Mouse (Mus musculus): ENCODE results near the gene 1700057G04Rik. TPM values are rescaled to one million over a fixed set of nuclear protein-coding genes. Genes with fewer than 3 reads are reported as not detected.

Gene 1700057G04Rik
- polyA plus RNA-seq, 1 experiment from 2014 or later = not detected

DNA sequence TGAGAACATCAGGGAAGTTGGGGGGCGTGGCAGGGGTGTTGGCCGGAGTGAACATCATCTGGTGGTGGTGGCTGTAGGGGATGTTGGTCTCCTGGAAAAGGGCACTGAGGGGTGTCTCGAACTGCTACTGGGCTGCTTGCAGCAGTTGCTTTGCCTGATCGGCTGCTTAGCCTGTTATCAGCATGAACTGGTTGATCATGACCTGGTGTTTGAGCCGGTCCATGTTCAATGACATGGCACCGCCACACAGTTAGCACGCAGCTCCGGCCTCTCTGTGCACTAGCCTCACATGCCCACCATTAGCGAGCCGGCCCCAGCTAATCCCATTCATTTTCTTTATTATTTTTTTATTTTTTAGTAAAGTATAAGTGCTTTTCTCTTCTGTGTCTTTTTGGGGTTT, 25.7 kb downstream of the 1700057G04Rik start:
- WGBS = 97% methylated on average over 10 of the region's 10 CpGs
- Histone ChIP-seq H3K36me3 (replicated peaks; ENCODE audit: control insufficient read depth, insufficient read depth) (no peaks in the 10 kb centered on the region), H3K4me1 (replicated peaks; ENCODE audit: control insufficient read depth, insufficient read depth, low read length) (no peaks in the 10 kb centered on the region), H3K9me3 (ENCODE audit: control insufficient read depth, low read length) (no peaks in the 10 kb centered on the region), H3K27me3 (ENCODE audit: control insufficient read depth, insufficient read depth, low read length) (no peaks in the 10 kb centered on the region), H3K27ac (no peak overlapping the region), H3K4me2 (replicated peaks) (no peak overlapping the region), H3K9ac (no peak overlapping the region), H3K4me3 (replicated peaks; ENCODE audit: low read length) (no peak overlapping the region)
- ATAC-seq (ENCODE audit: low FRiP score) (no peak), DNase-seq (ENCODE audit: low spot score) (no peak)

DNA sequence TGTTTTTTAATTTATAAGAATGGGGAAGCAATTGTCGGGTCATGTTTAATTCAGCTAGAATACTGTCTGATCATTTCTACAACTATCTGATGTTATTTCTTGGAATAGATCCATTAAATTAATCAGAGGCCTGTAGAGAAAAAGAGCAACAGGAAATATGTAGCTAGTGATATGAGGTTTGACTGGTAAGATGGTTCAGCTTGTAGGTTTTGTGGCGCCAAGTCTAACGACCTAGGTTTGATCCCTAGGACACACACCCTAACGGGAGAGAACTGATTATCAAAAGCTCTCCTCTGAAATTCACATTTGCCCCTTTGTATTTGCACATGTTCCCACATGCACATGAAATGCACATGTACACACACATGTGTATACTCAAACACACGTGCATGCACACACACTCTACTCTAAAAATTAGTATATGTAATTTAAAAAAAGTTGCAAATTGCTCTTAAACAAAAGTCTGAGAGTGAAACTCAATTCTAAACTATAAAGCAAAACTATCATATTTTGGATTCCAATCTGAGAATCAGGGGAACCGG, 26.2 kb downstream of the 1700057G04Rik start:
- WGBS = 90% methylated on average over 6 of the region's 6 CpGs
- Histone ChIP-seq H3K27ac (no peak overlapping the region), H3K36me3 (replicated peaks; ENCODE audit: control insufficient read depth, insufficient read depth) (no peaks in the 10 kb centered on the region), H3K4me3 (replicated peaks; ENCODE audit: low read length) (no peak overlapping the region), H3K27me3 (ENCODE audit: control insufficient read depth, insufficient read depth, low read length) (no peaks in the 10 kb centered on the region), H3K4me1 (replicated peaks; ENCODE audit: control insufficient read depth, insufficient read depth, low read length) (no peaks in the 10 kb centered on the region), H3K4me2 (replicated peaks) (no peak overlapping the region), H3K9ac (no peak overlapping the region), H3K9me3 (ENCODE audit: control insufficient read depth, low read length) (no peaks in the 10 kb centered on the region)
- ATAC-seq (ENCODE audit: low FRiP score) (no peak), DNase-seq (ENCODE audit: low spot score) (no peak)

DNA sequence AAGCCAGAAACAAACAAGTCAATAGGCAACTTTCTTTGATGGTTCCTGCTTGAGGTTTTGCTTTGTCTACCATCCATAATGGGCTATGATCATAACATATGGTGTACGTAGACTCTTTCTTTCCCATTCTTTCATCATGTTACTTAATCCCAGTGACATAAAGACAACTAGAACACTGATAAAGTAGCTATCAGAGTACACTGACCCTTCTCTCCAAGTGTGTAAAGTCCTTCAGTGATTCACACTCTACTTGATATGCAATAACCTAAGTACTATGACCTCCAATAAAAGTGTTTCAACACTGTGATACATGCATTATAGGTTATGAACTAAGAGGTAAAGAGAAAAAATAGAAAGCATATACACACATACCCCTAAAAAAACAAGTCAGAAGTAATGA, 27.9 kb downstream of the 1700057G04Rik start:
- Histone ChIP-seq H3K9me3 (ENCODE audit: control insufficient read depth, low read length) (no peaks in the 10 kb centered on the region), H3K27me3 (ENCODE audit: control insufficient read depth, insufficient read depth, low read length) (no peaks in the 10 kb centered on the region), H3K4me2 (replicated peaks) (no peak overlapping the region), H3K36me3 (replicated peaks; ENCODE audit: control insufficient read depth, insufficient read depth) (no peaks in the 10 kb centered on the region), H3K27ac (no peak overlapping the region), H3K4me3 (replicated peaks; ENCODE audit: low read length) (no peak overlapping the region), H3K9ac (no peak overlapping the region), H3K4me1 (replicated peaks; ENCODE audit: control insufficient read depth, insufficient read depth, low read length) (no peaks in the 10 kb centered on the region)
- no peak for ATAC-seq (ENCODE audit: low FRiP score)
- WGBS = 97% methylated on average over 1 of the region's 1 CpGs
- no peak for DNase-seq (ENCODE audit: low spot score)

DNA sequence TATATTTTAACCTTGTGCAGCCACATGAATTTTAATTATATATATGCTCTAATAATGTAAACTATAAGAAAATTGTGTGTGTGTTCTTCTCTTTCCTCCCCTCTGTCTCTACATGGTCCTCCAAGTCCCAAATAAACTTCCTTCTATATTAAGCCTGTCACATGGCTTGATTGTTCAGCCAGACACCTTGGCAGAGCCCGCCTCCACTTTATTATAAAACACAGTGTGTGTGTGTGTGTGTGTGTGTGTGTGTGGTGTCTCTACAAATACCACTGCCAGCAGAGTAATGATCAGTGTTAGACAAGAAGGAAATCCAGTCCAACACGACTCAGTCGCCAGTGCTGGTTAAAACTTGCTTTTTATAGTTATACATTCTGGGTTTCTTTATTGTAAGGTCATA, 28.5 kb downstream of the 1700057G04Rik start:
- H3K9ac ChIP-seq = no peak overlapping the region
- no peak overlapping the region for H3K27ac ChIP-seq
- H3K27me3 ChIP-seq (ENCODE audit: control insufficient read depth, insufficient read depth, low read length) = no peaks in the 10 kb centered on the region
- 89% methylated on average over 3 of the region's 3 CpGs for WGBS
- no peaks in the 10 kb centered on the region for H3K9me3 ChIP-seq (ENCODE audit: control insufficient read depth, low read length)
- no peak overlapping the region for H3K4me2 ChIP-seq (replicated peaks)
- ATAC-seq (ENCODE audit: low FRiP score) (no peak), DNase-seq (ENCODE audit: low spot score) (no peak)
- H3K4me1 ChIP-seq (replicated peaks; ENCODE audit: control insufficient read depth, insufficient read depth, low read length) = no peaks in the 10 kb centered on the region
- H3K36me3 ChIP-seq (replicated peaks; ENCODE audit: control insufficient read depth, insufficient read depth) = no peaks in the 10 kb centered on the region
- H3K4me3 ChIP-seq (replicated peaks; ENCODE audit: low read length) = no peak overlapping the region

DNA sequence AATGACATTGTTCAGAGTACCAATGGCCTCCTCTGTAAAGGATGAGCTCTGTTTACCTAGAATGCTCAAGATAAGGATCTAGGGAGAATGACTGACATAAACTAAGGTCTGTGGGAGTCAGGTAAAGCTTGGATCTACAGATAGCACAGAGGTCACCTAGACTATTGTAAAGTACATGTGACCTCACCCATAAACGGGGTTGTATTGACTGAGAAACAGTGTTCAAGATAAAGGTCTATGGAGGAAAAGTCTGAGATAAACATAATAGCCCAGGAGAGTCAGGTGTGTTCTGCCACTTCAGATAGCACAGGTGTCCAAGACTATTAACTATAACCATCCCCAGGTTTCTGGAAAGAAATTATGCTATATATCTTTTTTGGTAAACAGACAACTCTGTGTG, 29.8 kb downstream of the 1700057G04Rik start:
- Histone ChIP-seq H3K27me3 (ENCODE audit: control insufficient read depth, insufficient read depth, low read length) (no peaks in the 10 kb centered on the region), H3K36me3 (replicated peaks; ENCODE audit: control insufficient read depth, insufficient read depth) (no peaks in the 10 kb centered on the region), H3K4me1 (replicated peaks; ENCODE audit: control insufficient read depth, insufficient read depth, low read length) (no peaks in the 10 kb centered on the region), H3K9ac (no peak overlapping the region), H3K27ac (no peak overlapping the region), H3K9me3 (ENCODE audit: control insufficient read depth, low read length) (no peaks in the 10 kb centered on the region), H3K4me3 (replicated peaks; ENCODE audit: low read length) (no peak overlapping the region), H3K4me2 (replicated peaks) (no peak overlapping the region)
- DNase-seq (ENCODE audit: low spot score) (no peak), ATAC-seq (ENCODE audit: low FRiP score) (no peak)
- WGBS = 86% methylated on average over 1 of the region's 1 CpGs

DNA sequence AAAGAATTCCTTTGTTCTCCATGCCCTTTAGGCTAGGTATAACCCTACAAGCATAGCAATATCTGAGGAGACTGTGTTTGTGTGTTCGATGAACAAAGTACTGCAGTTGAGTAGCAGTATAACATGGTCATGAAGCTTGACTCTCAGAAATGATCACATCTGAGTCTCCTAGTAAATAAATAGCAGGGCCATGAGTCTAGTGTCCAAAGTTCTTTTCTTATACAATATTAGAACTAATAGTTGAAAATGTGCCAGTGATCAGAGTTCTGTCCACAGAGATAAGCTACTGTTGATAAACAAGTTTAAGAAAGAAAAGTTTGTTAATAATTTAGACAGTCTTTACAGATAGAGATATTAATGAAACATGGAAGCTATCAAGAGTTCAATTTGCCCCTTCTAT, 42.7 kb downstream of the 1700057G04Rik start:
- Histone ChIP-seq H3K4me2 (replicated peaks) (no peak overlapping the region), H3K27me3 (ENCODE audit: control insufficient read depth, insufficient read depth, low read length) (no peaks in the 10 kb centered on the region), H3K4me3 (replicated peaks; ENCODE audit: low read length) (no peak overlapping the region), H3K9me3 (ENCODE audit: control insufficient read depth, low read length) (no peaks in the 10 kb centered on the region), H3K27ac (no peak overlapping the region), H3K9ac (no peak overlapping the region), H3K4me1 (replicated peaks; ENCODE audit: control insufficient read depth, insufficient read depth, low read length) (no peaks in the 10 kb centered on the region), H3K36me3 (replicated peaks; ENCODE audit: control insufficient read depth, insufficient read depth) (no peaks in the 10 kb centered on the region)
- ATAC-seq (ENCODE audit: low FRiP score) (no peak), DNase-seq (ENCODE audit: low spot score) (no peak)
- WGBS = 92% methylated on average over 1 of the region's 1 CpGs

DNA sequence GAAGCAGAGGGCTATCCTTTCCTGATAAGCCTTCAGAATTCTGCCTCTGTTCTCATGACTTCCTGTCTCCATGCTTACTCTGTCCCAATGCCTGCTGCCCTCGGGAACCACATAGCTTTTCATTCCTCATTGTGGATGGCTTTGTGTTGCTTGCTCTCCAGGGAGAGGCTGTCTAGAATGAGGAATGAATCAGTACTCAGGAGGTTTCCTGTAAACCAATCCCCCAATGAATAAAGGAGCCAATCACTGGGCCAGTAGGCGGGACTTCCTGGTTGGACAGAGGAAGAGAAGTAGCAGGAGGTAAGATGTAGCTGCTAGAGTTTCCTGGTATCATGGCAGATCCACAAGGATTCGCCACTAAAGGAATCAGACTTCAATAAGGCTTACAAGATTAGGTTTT, 44.1 kb downstream of the 1700057G04Rik start:
- 81% methylated on average over 3 of the region's 3 CpGs for WGBS
- no peak for ATAC-seq (ENCODE audit: low FRiP score)

DNA sequence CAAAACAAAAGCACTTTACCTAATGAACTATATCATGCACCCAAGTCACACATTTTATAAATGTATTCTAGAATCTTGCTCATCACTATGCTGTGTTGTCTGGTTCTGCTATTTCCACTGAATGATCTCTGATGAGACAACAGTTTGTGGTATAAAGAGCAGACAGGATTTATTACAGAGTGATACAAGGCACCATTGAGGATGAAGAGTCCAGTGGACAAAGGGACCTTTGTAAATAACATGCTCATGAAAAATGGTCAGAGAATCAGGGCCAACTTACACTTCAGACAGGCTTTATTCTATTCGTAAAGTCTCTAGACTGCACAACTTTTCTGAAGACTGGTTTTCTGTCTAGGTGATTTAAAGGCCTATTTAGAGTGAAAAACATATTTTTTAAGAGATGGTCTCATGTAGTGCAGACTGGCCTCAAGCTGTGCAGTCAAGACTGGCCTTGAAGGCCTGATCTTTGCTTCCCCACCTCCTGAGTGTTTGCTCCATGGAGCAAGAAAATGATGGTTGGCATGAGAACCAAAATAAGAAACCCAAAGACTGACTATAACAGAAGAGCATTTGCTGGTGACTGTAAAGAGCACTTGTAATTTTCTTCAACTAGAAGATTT, 51.6 kb downstream of the 1700057G04Rik start:
- Histone ChIP-seq H3K9ac (no peak overlapping the region), H3K4me3 (replicated peaks; ENCODE audit: low read length) (no peak overlapping the region), H3K4me2 (replicated peaks) (no peak overlapping the region), H3K36me3 (replicated peaks; ENCODE audit: control insufficient read depth, insufficient read depth) (no peaks in the 10 kb centered on the region), H3K4me1 (replicated peaks; ENCODE audit: control insufficient read depth, insufficient read depth, low read length) (no peaks in the 10 kb centered on the region), H3K9me3 (ENCODE audit: control insufficient read depth, low read length) (no peaks in the 10 kb centered on the region), H3K27ac (no peak overlapping the region), H3K27me3 (ENCODE audit: control insufficient read depth, insufficient read depth, low read length) (no peaks in the 10 kb centered on the region)
- ATAC-seq (ENCODE audit: low FRiP score) = no peak
- 54% methylated on average over 1 of the region's 1 CpGs for WGBS
- DNase-seq (ENCODE audit: low spot score) = no peak

More for the DNA sequence above, 44.1 kb downstream of the 1700057G04Rik start:
- Histone ChIP-seq H3K4me1 (replicated peaks; ENCODE audit: control insufficient read depth, insufficient read depth, low read length) (no peaks in the 10 kb centered on the region), H3K4me3 (replicated peaks; ENCODE audit: low read length) (no peak overlapping the region), H3K27me3 (ENCODE audit: control insufficient read depth, insufficient read depth, low read length) (no peaks in the 10 kb centered on the region), H3K27ac (no peak overlapping the region), H3K9me3 (ENCODE audit: control insufficient read depth, low read length) (no peaks in the 10 kb centered on the region), H3K4me2 (replicated peaks) (no peak overlapping the region), H3K36me3 (replicated peaks; ENCODE audit: control insufficient read depth, insufficient read depth) (no peaks in the 10 kb centered on the region), H3K9ac (no peak overlapping the region)
- DNase-seq (ENCODE audit: low spot score) = no peak

DNA sequence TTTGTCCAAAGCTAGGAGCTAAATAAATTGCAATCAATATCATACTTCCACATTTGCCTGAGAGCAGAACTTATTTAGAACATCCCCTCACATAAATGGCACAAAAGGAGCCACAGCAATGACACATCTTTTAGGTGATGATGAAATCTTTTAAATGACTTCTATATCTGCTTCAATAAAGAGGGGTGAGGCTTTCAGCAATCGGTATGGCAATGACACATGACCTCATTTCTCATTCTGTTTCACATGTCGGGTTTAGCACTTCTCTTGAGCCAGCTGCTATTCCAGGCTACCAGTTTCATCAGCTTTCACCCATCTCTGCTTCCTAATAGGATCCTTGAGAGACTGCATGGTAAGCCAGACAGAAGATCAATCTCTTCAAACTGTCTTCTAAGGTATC, 54.3 kb downstream of the 1700057G04Rik start:
- H3K36me3 ChIP-seq (replicated peaks; ENCODE audit: control insufficient read depth, insufficient read depth) = no peaks in the 10 kb centered on the region
- no peak for ATAC-seq (ENCODE audit: low FRiP score)
- no peaks in the 10 kb centered on the region for H3K27me3 ChIP-seq (ENCODE audit: control insufficient read depth, insufficient read depth, low read length)
- 77% methylated on average over 2 of the region's 2 CpGs for WGBS
- H3K9ac ChIP-seq = no peak overlapping the region
- H3K4me1 ChIP-seq (replicated peaks; ENCODE audit: control insufficient read depth, insufficient read depth, low read length) = no peaks in the 10 kb centered on the region
- no peak for DNase-seq (ENCODE audit: low spot score)
- H3K9me3 ChIP-seq (ENCODE audit: control insufficient read depth, low read length) = no peaks in the 10 kb centered on the region
- no peak overlapping the region for H3K27ac ChIP-seq
- no peak overlapping the region for H3K4me3 ChIP-seq (replicated peaks; ENCODE audit: low read length)
- H3K4me2 ChIP-seq (replicated peaks) = no peak overlapping the region

DNA sequence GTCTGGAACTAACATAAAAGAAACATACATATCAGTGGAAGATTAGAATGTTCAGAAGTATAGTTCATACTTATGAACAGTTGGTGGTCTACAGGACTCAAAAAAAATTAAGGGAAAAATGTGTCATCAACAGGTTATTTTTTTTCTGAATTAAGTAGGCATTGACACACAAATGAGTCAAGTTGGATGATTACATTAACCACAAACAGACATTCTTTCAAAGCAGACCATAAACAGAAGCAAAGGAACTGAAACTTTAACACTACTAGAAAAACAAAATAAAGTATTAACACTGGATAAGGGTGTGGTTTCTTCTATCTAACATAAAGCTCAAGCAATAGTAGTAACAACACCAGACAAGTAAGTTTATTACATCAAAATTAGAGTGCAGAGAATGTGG, 59.7 kb downstream of the 1700057G04Rik start:
- H3K36me3 ChIP-seq (replicated peaks; ENCODE audit: control insufficient read depth, insufficient read depth) = no peaks in the 10 kb centered on the region
- H3K9me3 ChIP-seq (ENCODE audit: control insufficient read depth, low read length) = no peaks in the 10 kb centered on the region
- no peak overlapping the region for H3K4me3 ChIP-seq (replicated peaks; ENCODE audit: low read length)
- H3K4me1 ChIP-seq (replicated peaks; ENCODE audit: control insufficient read depth, insufficient read depth, low read length) = no peaks in the 10 kb centered on the region
- no peak overlapping the region for H3K9ac ChIP-seq
- no peaks in the 10 kb centered on the region for H3K27me3 ChIP-seq (ENCODE audit: control insufficient read depth, insufficient read depth, low read length)
- ATAC-seq (ENCODE audit: low FRiP score) (no peak), DNase-seq (ENCODE audit: low spot score) (no peak)
- H3K4me2 ChIP-seq (replicated peaks) = no peak overlapping the region
- H3K27ac ChIP-seq = no peak overlapping the region
